Mouse (Mus musculus) midbrain, postnatal 0 days (tissue): ENCODE measurements at regions not wholly inside any gene's neighbourhood (a gene's known extent, or its start where the extent isn't known, plus 50 kb on each side); places are given as distances from the start of the nearest gene placed in this dataset.

Source experiments
- ATAC-seq: fragments of 200-750 bp; cut with Nextera tagmentation; 2 replicates; pipeline ENCODE4 v1.8.0; 2017; ENCODE audit warnings: moderate number of reproducible peaks, mild to moderate bottlenecking, moderate TSS enrichment, moderate library complexity; ENCODE audit not compliant: low FRiP score
- DNase-seq: peaks from one replicate; pipeline ENCODE4 v3.0.0-alpha.2; 2015; ENCODE audit warnings: low spot score
- H3K27ac ChIP-seq: fragments of 300-500 bp; sonication (generic); 2 replicates; pipeline ENCODE4 v1.5.1; 2014; ENCODE audit warnings: low read depth, mild to moderate bottlenecking, low read length, mixed read lengths
- H3K27me3 ChIP-seq: fragments of 300-500 bp; sonication (generic); 2 replicates; pipeline ENCODE4 v1.6.1; 2014; ENCODE audit warnings: low read length, control low read depth, mixed read lengths; ENCODE audit not compliant: insufficient read depth
- H3K36me3 ChIP-seq: fragments of 300-500 bp; sonication (generic); 2 replicates; pipeline ENCODE4 v1.6.1; 2014; ENCODE audit warnings: low read length, control low read depth, mixed read lengths; ENCODE audit not compliant: insufficient read depth
- H3K4me1 ChIP-seq: fragments of 300-500 bp; sonication (generic); 2 replicates; pipeline ENCODE4 v1.6.1; 2014; ENCODE audit warnings: mild to moderate bottlenecking, control low read depth, antibody characterized with exemption, low read length, mixed read lengths; ENCODE audit not compliant: insufficient read depth
- H3K4me2 ChIP-seq: fragments of 300-500 bp; sonication (generic); 2 replicates; pipeline ENCODE4 v1.6.1; 2014; ENCODE audit warnings: low read depth, mild to moderate bottlenecking, low read length, mixed read lengths; ENCODE audit not compliant: poor library complexity, severe bottlenecking
- H3K4me3 ChIP-seq: fragments of 300-500 bp; sonication (generic); 2 replicates; pipeline ENCODE4 v1.5.1; 2014; ENCODE audit warnings: low read depth, mild to moderate bottlenecking, low read length, moderate library complexity
- H3K9ac ChIP-seq: fragments of 300-500 bp; sonication (generic); replicated peaks from 2 replicates; pipeline ENCODE4 v1.6.1; 2014; ENCODE audit warnings: mild to moderate bottlenecking, low read length, moderate library complexity, mixed read lengths; ENCODE audit not compliant: poor library complexity, severe bottlenecking
- H3K9me3 ChIP-seq: fragments of 300-500 bp; sonication (generic); 2 replicates; pipeline ENCODE4 v1.6.1; 2016; ENCODE audit warnings: low read length, control low read depth
- CTCF ChIP-seq: IDR thresholded peaks from 2 replicates; pipeline ENCODE4 v1.5.1; 2016; ENCODE audit warnings: antibody characterized with exemption, mild to moderate bottlenecking
- WGBS: fragments of 180-500 bp; shearing (Covaris S2); extraction: QIAGEN DNeasy Blood & Tissue Kit; methylation state at CpG from one replicate; pipeline ENCODE4 v1.1.7; 2014; 5-methylcytosine and 5-hydroxymethylcytosine counted together

DNA sequence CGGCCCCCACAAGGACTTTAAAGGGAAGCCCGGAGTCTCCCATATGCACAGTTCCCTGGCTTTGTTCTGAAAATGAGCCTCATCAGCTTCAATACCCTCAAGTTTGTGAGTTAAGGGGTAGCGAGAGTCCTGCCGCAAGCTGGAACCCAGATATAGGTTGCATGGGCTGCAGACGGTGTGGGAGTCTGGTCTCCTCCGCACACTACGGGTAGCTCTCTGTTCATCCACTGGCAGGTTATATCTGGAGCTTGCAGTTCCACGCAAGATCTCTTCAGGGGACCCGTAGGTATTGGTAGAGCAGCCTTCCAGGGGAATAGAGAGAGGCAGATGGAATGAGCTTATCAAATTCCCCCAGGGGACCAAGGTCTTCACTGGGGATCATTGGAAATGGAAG, 400.1 kb upstream of the Kazn start:
- Histone ChIP-seq H3K36me3 (no peaks in the 10 kb centered on the region), H3K4me3 (no peak overlapping the region), H3K4me2 (no peak overlapping the region), H3K27me3 (no peaks in the 10 kb centered on the region), H3K9ac (no peak overlapping the region), H3K9me3 (no peaks in the 10 kb centered on the region), H3K27ac (no peak overlapping the region), H3K4me1 (peaks cover 12% of the 10 kb centered on the region; the same call in 1 of the 2 replicates)
- ATAC-seq (no peak), DNase-seq (no peak)
- WGBS: 45% methylated on average over 9 of the region's 9 CpGs
- no peak for TF ChIP-seq CTCF

DNA sequence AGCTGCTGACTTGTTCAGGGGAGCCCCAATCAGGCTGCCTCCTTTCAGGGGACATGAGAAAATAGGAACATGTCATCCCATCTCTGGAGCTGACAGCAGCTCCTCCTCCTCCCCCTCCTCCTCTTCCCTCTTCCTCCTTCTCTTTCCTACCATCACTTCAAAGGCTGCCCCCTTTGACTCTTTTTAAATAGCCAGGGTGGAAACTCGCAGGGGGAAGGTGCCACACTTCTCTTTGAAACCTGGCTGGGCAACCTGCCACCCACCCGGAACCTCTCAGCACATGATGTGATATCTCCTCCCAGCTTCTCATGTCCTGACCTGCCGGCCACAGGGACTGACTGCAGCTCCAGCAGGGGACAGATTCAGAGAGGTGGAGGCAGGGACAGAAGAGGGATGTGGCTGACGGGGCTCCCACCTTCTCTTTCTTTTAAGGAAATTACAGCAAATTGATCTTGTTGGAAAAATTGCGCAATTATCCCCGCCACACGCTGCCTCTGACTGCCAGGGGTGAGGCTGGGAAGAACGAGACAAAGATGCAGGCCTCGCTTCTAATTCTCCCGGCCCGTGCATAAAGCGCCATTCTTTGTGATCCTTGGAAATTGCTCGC, 399.6 kb upstream of the Kazn start:
- no peaks in the 10 kb centered on the region for H3K9me3 ChIP-seq
- no peak overlapping the region for H3K4me2 ChIP-seq
- WGBS: 20% methylated on average over 13 of the region's 13 CpGs
- H3K27ac ChIP-seq: no peak overlapping the region
- no peak overlapping the region for H3K9ac ChIP-seq
- DNase-seq: no peak
- H3K4me1 ChIP-seq: peaks cover 12% of the 10 kb centered on the region; the same call in 1 of the 2 replicates
- TF ChIP-seq CTCF: no peak
- H3K4me3 ChIP-seq: no peak overlapping the region
- H3K27me3 ChIP-seq: no peaks in the 10 kb centered on the region
- no peak for ATAC-seq
- no peaks in the 10 kb centered on the region for H3K36me3 ChIP-seq

DNA sequence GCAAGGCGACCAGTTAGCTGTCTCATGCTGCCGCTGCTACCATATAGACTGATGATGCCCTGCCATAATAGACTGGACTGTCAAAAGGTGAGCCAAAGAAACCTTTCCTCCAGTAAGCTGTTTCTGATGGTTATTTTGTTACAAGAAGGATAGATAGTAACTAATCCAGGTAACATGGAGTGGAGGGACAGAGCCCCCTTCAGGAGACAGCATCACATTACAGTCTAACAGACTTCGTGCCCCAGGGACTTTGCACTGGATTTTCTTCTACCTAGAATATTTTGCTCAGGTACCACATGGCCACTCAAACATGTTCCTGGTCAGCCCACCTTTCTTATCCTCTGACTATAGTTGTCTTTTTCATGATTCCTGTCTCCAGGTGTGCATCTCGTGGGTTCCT, 398.9 kb upstream of the Kazn start:
- no peaks in the 10 kb centered on the region for H3K27me3 ChIP-seq
- no peaks in the 10 kb centered on the region for H3K36me3 ChIP-seq
- TF ChIP-seq CTCF: peak; percentile 60
- no peak overlapping the region for H3K9ac ChIP-seq
- no peak for DNase-seq
- H3K4me1 ChIP-seq: peaks cover 12% of the 10 kb centered on the region; the same call in 1 of the 2 replicates
- H3K4me3 ChIP-seq: no peak overlapping the region
- 85% methylated on average over 4 of the region's 4 CpGs for WGBS
- no peak for ATAC-seq
- no peaks in the 10 kb centered on the region for H3K9me3 ChIP-seq
- H3K4me2 ChIP-seq: no peak overlapping the region
- no peak overlapping the region for H3K27ac ChIP-seq

DNA sequence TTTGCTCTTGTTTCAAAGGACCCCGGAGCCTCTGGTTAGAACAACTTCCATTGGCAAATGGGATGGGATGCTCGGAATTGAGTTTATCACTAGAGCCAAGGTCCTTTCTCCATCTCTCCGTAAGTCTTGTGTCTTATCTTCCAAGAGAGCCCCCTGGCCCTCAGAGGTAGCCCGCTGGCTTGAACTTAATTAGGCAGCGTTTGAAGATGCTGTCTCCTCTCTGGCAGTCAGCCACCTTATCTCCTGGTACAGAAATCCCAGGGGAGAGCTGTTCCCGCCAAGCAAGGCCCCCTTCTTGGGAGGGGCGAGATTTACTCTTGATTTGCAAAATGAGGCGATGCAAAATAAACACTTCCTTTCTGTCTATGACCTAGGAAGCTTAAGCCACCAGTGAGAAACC, 395.2 kb upstream of the Kazn start:
- Histone ChIP-seq H3K27ac (no peak overlapping the region), H3K4me2 (no peak overlapping the region), H3K4me1 (peaks cover 11% of the 10 kb centered on the region; the same call in 1 of the 2 replicates), H3K9ac (no peak overlapping the region), H3K9me3 (no peaks in the 10 kb centered on the region), H3K36me3 (no peaks in the 10 kb centered on the region), H3K27me3 (no peaks in the 10 kb centered on the region), H3K4me3 (no peak overlapping the region)
- ATAC-seq: no peak
- TF ChIP-seq CTCF: no peak
- 48% methylated on average over 8 of the region's 8 CpGs for WGBS
- DNase-seq: no peak

DNA sequence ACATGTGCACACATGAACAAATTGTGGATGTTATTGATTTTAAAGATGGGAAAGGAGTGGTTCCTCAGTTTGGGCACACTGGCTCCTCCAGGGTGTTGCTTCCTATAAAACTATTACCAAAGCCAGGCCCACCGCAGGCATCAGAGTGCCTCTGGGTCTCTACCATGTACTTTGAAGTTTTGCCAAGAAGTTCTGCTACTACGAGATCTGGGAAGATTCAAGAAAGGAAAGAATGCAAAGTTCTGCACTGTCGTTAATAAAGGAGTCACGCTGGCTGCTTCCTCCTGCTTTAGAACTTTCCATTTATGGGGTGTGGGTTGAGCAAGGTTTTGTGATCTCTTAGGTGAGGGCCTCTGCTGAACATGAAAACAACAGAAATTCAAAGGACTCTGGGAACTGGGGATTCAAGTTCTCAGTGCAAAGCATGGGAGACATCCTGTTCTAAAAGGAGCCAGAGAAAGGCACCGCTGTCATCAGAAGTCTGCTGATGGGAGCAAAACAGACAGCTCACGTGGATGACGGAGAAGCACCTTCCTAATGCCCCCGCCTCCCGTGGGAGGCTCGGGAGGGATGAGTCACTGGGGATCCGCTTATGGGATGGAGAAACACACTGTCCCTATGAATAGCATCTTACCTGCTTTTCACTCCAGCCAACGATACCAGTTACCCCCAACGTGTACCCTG, 394.6 kb upstream of the Kazn start:
- Histone ChIP-seq H3K4me3 (no peak overlapping the region), H3K9me3 (no peaks in the 10 kb centered on the region), H3K9ac (no peak overlapping the region), H3K27me3 (no peaks in the 10 kb centered on the region), H3K36me3 (no peaks in the 10 kb centered on the region), H3K27ac (no peak overlapping the region), H3K4me1 (0 out of 2 replicates have a peak, but pooled peaks cover 7% of the 10 kb centered on the region), H3K4me2 (no peak overlapping the region)
- no peak for TF ChIP-seq CTCF
- DNase-seq: no peak
- WGBS: 61% methylated on average over 13 of the region's 13 CpGs
- ATAC-seq: no peak

DNA sequence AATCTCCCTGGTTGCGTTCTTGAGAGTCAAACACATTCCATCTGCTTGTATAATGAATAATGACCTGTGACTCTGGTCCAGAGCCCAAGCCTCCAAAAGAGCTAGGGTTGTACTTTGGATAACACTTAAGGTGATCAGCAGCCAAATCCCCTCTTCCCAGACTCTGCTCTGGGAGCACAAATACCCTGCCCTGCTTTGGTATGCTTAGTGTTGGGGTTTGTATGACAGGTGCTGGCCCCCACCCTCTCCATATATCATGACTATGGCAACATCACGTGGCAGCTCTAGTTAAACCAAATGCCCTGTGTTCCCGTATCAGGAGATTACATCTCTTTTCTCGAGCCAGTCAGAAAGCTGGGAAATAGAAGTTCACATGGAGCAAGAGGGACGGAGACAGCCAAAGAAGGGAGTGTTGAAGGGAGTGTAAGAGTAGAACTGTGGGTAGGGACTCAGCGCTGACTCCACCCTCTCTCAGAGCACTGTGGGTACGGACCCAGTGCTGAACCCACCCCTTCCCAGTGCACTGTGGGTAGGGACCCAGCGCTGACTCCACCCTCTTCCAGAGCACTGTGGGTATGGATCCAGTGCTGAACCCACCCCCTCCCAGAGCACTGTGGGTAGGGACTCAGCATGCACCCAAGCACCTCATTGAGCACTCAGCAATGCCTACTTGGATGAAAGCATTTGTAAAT, 387.4 kb upstream of the Kazn start:
- Histone ChIP-seq H3K4me2 (no peak overlapping the region), H3K27me3 (no peaks in the 10 kb centered on the region), H3K9ac (no peak overlapping the region), H3K4me1 (no peaks in the 10 kb centered on the region), H3K9me3 (no peaks in the 10 kb centered on the region), H3K36me3 (no peaks in the 10 kb centered on the region), H3K27ac (no peak overlapping the region), H3K4me3 (no peak overlapping the region)
- DNase-seq (no peak), ATAC-seq (no peak)
- TF ChIP-seq CTCF: no peak
- 86% methylated on average over 8 of the region's 8 CpGs for WGBS
